Mouse (Mus musculus) thymus, postnatal 36 days (tissue): ENCODE measurements around the gene Stil.

ENCODE experiments used
- DNase-seq, 2 experiments: peaks; one replicate each; pipeline ENCODE4 v3.0.0; 2022; ENCODE audit warnings: mixed read lengths in 2 of 2

Gene Stil

GRCm38 (mm10) chr4:115052343-115053005 lies 52.5 kb downstream of the Stil start:
- no peak for DNase-seq

- no peak for DNase-seq
Measured at GRCm38 (mm10) chr4:115055044-115055443, 55.1 kb downstream of the Stil start.

GRCm38 (mm10) chr4:115055691-115056090 lies 55.7 kb downstream of the Stil start:
- no peak for DNase-seq

GRCm38 (mm10) chr4:115056371-115056920 lies 56.5 kb downstream of the Stil start, which contains the start of gene Tal1:
Gene Tal1, plus strand, starts transcription at chr4:115056426.
- DNase-seq: no peak

- DNase-seq: peak in 1 of 2 experiments; percentile 12
Measured at GRCm38 (mm10) chr4:115056921-115057673, 57.1 kb downstream of the Stil start.

- no peak for DNase-seq
Measured at GRCm38 (mm10) chr4:115057674-115058316, 57.8 kb downstream of the Stil start.

GRCm38 (mm10) chr4:115058317-115058761 lies 58.4 kb downstream of the Stil start:
- DNase-seq: no peak

GRCm38 (mm10) chr4:115058871-115059590 lies 59.1 kb downstream of the Stil start:
- no peak for DNase-seq

GRCm38 (mm10) chr4:115059871-115060270 lies 59.9 kb downstream of the Stil start:
- DNase-seq: no peak

- no peak for DNase-seq
Measured at GRCm38 (mm10) chr4:115060753-115061152, 60.8 kb downstream of the Stil start.

- no peak for DNase-seq
Measured at GRCm38 (mm10) chr4:115062540-115062874, 62.5 kb downstream of the Stil start.

GRCm38 (mm10) chr4:115062875-115063517 lies 63.0 kb downstream of the Stil start:
- peak; percentile 17 to 35 for DNase-seq

GRCm38 (mm10) chr4:115063518-115064239 lies 63.7 kb downstream of the Stil start:
- DNase-seq: no peak

- no peak for DNase-seq
Measured at GRCm38 (mm10) chr4:115071668-115072067, 71.7 kb downstream of the Stil start.

GRCm38 (mm10) chr4:115074789-115075188 lies 74.8 kb downstream of the Stil start:
- no peak for DNase-seq

GRCm38 (mm10) chr4:115075204-115075915 lies 75.4 kb downstream of the Stil start:
- peak; percentile 36 to 61 for DNase-seq

GRCm38 (mm10) chr4:115078892-115079820 lies 79.2 kb downstream of the Stil start:
- DNase-seq: no peak

GRCm38 (mm10) chr4:115079821-115080349 lies 79.9 kb downstream of the Stil start:
- no peak for DNase-seq

- DNase-seq: no peak
Measured at GRCm38 (mm10) chr4:115083031-115083430, 83.1 kb downstream of the Stil start.
